Mouse (Mus musculus) midbrain, postnatal 0 days (tissue): ENCODE measurements around the gene Fbxw11. TPM values are rescaled to one million over a fixed set of nuclear protein-coding genes. Genes with fewer than 3 reads are reported as not detected.

Experiments used
- ATAC-seq: fragments of 200-750 bp; cut with Nextera tagmentation; 2 replicates; pipeline ENCODE4 v1.8.0; 2017; ENCODE audit warnings: moderate number of reproducible peaks, mild to moderate bottlenecking, moderate TSS enrichment, moderate library complexity; ENCODE audit not compliant: low FRiP score
- DNase-seq: peaks from one replicate; pipeline ENCODE4 v3.0.0-alpha.2; 2015; ENCODE audit warnings: low spot score
- H3K27ac ChIP-seq: fragments of 300-500 bp; sonication (generic); 2 replicates; pipeline ENCODE4 v1.5.1; 2014; ENCODE audit warnings: low read depth, mild to moderate bottlenecking, low read length, mixed read lengths
- H3K27me3 ChIP-seq: fragments of 300-500 bp; sonication (generic); 2 replicates; pipeline ENCODE4 v1.6.1; 2014; ENCODE audit warnings: low read length, control low read depth, mixed read lengths; ENCODE audit not compliant: insufficient read depth
- H3K36me3 ChIP-seq: fragments of 300-500 bp; sonication (generic); 2 replicates; pipeline ENCODE4 v1.6.1; 2014; ENCODE audit warnings: low read length, control low read depth, mixed read lengths; ENCODE audit not compliant: insufficient read depth
- H3K4me1 ChIP-seq: fragments of 300-500 bp; sonication (generic); 2 replicates; pipeline ENCODE4 v1.6.1; 2014; ENCODE audit warnings: mild to moderate bottlenecking, control low read depth, antibody characterized with exemption, low read length, mixed read lengths; ENCODE audit not compliant: insufficient read depth
- H3K4me2 ChIP-seq: fragments of 300-500 bp; sonication (generic); 2 replicates; pipeline ENCODE4 v1.6.1; 2014; ENCODE audit warnings: low read depth, mild to moderate bottlenecking, low read length, mixed read lengths; ENCODE audit not compliant: poor library complexity, severe bottlenecking
- H3K4me3 ChIP-seq: fragments of 300-500 bp; sonication (generic); 2 replicates; pipeline ENCODE4 v1.5.1; 2014; ENCODE audit warnings: low read depth, mild to moderate bottlenecking, low read length, moderate library complexity
- H3K9ac ChIP-seq: fragments of 300-500 bp; sonication (generic); replicated peaks from 2 replicates; pipeline ENCODE4 v1.6.1; 2014; ENCODE audit warnings: mild to moderate bottlenecking, low read length, moderate library complexity, mixed read lengths; ENCODE audit not compliant: poor library complexity, severe bottlenecking
- H3K9me3 ChIP-seq: fragments of 300-500 bp; sonication (generic); 2 replicates; pipeline ENCODE4 v1.6.1; 2016; ENCODE audit warnings: low read length, control low read depth
- CTCF ChIP-seq: IDR thresholded peaks from 2 replicates; pipeline ENCODE4 v1.5.1; 2016; ENCODE audit warnings: antibody characterized with exemption, mild to moderate bottlenecking
- WGBS: fragments of 180-500 bp; shearing (Covaris S2); extraction: QIAGEN DNeasy Blood & Tissue Kit; methylation state at CpG from one replicate; pipeline ENCODE4 v1.1.7; 2014; 5-methylcytosine and 5-hydroxymethylcytosine counted together
- polyA plus RNA-seq: library from polyadenylated mRNA; unstranded; fragments of >200 nt; fragmentation: Nextera tagmentation; extraction: Ambion mirVana; gene quantifications from 2 replicates; pipeline ENCODE4 v1.2.1, GENCODE M21; 2015
- total RNA-seq: library from RNA; depleted of rRNA; stranded (reverse); fragments of >200 nt; gene quantifications from 2 replicates; pipeline ENCODE4 v1.2.3, GENCODE M21; 2014

The Fbxw11 gene
- total and polyA plus RNA-seq, 2 experiments from 2014 or later: 100 to 130 TPM

- no peak for ATAC-seq
- H3K9ac ChIP-seq: no peak overlapping the region
- 84% methylated on average over 3 of the region's 3 CpGs for WGBS
Observed at GRCm38 (mm10) chr11:32746475-32746874, 104.0 kb downstream of the Fbxw11 start.

GRCm38 (mm10) chr11:32748800-32749199, 106.3 kb downstream of the Fbxw11 start:
- no peak overlapping the region for H3K9ac ChIP-seq
- H3K36me3 ChIP-seq: peaks cover 20% of the 10 kb centered on the region
- H3K4me1 ChIP-seq: no peaks in the 10 kb centered on the region
- H3K4me3 ChIP-seq: no peak overlapping the region
- ATAC-seq: no peak
- TF ChIP-seq CTCF: no peak
- 78% methylated on average over 4 of the region's 4 CpGs for WGBS
- H3K27me3 ChIP-seq: no peaks in the 10 kb centered on the region
- no peaks in the 10 kb centered on the region for H3K9me3 ChIP-seq
- H3K4me2 ChIP-seq: no peak overlapping the region
- no peak for DNase-seq
- H3K27ac ChIP-seq: no peak overlapping the region

More at GRCm38 (mm10) chr11:32746475-32746874, 104.0 kb downstream of the Fbxw11 start:
- no peak for DNase-seq
- Histone ChIP-seq H3K27me3 (no peaks in the 10 kb centered on the region), H3K27ac (no peak overlapping the region), H3K9me3 (no peaks in the 10 kb centered on the region), H3K4me3 (no peak overlapping the region), H3K36me3 (peaks cover 33% of the 10 kb centered on the region), H3K4me1 (no peaks in the 10 kb centered on the region), H3K4me2 (no peak overlapping the region)
- TF ChIP-seq CTCF: no peak

GRCm38 (mm10) chr11:32751863-32752594, 109.5 kb downstream of the Fbxw11 start:
- Histone ChIP-seq H3K9me3 (no peaks in the 10 kb centered on the region), H3K27ac (no peak overlapping the region), H3K4me3 (no peak overlapping the region), H3K4me1 (no peaks in the 10 kb centered on the region), H3K4me2 (no peak overlapping the region), H3K27me3 (no peaks in the 10 kb centered on the region), H3K9ac (no peak overlapping the region), H3K36me3 (no peaks in the 10 kb centered on the region)
- ATAC-seq: no peak
- TF ChIP-seq CTCF: no peak
- DNase-seq: no peak
- 76% methylated on average over 7 of the region's 7 CpGs for WGBS

- Histone ChIP-seq H3K27ac (no peak overlapping the region), H3K4me2 (no peak overlapping the region), H3K27me3 (no peaks in the 10 kb centered on the region), H3K4me1 (no peaks in the 10 kb centered on the region), H3K36me3 (no peaks in the 10 kb centered on the region), H3K9me3 (no peaks in the 10 kb centered on the region), H3K9ac (no peak overlapping the region), H3K4me3 (no peak overlapping the region)
- DNase-seq: no peak
- no peak for ATAC-seq
- no peak for TF ChIP-seq CTCF
- 80% methylated on average over 5 of the region's 5 CpGs for WGBS
Observed at GRCm38 (mm10) chr11:32752595-32752885, 110.0 kb downstream of the Fbxw11 start.

GRCm38 (mm10) chr11:32753358-32753757, 110.8 kb downstream of the Fbxw11 start:
- no peak overlapping the region for H3K27ac ChIP-seq
- no peaks in the 10 kb centered on the region for H3K27me3 ChIP-seq
- ATAC-seq: no peak
- TF ChIP-seq CTCF: no peak
- H3K36me3 ChIP-seq: no peaks in the 10 kb centered on the region
- DNase-seq: no peak
- no peak overlapping the region for H3K9ac ChIP-seq
- no peak overlapping the region for H3K4me2 ChIP-seq
- 87% methylated on average over 2 of the region's 2 CpGs for WGBS
- no peaks in the 10 kb centered on the region for H3K9me3 ChIP-seq
- no peak overlapping the region for H3K4me3 ChIP-seq
- H3K4me1 ChIP-seq: no peaks in the 10 kb centered on the region

GRCm38 (mm10) chr11:32762773-32763172, 120.2 kb downstream of the Fbxw11 start:
- ATAC-seq: no peak
- WGBS: 63% methylated on average over 3 of the region's 3 CpGs
- no peak for TF ChIP-seq CTCF
- Histone ChIP-seq H3K4me3 (no peak overlapping the region), H3K36me3 (no peaks in the 10 kb centered on the region), H3K4me1 (no peaks in the 10 kb centered on the region), H3K9ac (no peak overlapping the region), H3K4me2 (no peak overlapping the region), H3K9me3 (no peaks in the 10 kb centered on the region), H3K27me3 (no peaks in the 10 kb centered on the region), H3K27ac (no peak overlapping the region)
- peak; percentile 33 for DNase-seq
